Mouse (Mus musculus): ENCODE results near the gene Nectin2.

Nectin2 gene

DNA sequence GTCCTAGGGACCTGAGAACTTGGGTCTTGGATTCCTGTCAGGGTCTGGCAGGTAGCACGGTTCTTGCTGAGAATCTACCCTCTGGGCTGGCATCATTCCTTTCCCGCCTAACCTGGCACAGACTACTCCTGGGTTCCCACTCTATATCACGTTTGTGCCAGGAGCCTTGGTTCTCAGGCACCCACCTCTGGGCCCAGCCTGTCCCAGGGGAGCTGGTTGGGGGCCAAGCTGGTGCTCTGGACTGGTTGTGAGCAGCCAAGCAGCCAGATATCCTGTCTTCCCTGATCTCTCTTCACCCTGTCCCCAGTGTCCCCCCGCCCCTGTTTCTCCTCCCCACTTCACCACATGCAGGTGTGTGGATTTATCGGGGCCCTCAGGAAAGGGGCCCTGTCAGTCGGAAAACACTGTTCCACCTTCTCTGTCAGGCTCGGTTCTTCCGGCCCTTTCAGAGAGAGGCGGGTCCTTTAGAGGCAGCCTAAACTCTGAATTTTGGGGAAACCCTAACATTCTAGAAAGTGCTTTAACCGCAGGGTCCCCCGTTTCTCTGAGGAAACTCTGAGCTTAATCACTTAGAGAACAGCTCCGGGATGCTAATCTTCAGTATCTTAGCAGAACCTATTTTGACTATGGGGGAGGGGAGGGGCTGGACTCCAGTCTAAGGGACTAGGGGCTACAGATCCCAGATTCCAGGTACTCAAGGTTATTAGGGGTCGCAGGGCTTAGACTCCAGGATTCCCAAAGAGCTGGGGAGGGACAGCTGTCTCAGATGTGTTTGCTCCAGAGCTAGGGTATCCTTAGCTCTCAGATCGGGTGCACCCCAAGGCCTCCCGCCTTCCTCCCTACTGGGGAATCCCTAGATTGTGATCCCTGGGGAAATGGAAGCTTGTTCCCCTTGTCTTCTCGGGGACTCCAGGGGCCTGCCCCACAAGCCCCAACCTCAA lies 19.4 kb upstream of the Nectin2 start:
- DNase-seq (ENCODE audit: extremely low read depth, low read depth, low spot score): no peak

- no peak for DNase-seq (ENCODE audit: extremely low read depth, low read depth, low spot score)
These were observed 18.7 kb upstream of the Nectin2 start for GRCm38 (mm10) chr7:19769001-19769400.

DNA sequence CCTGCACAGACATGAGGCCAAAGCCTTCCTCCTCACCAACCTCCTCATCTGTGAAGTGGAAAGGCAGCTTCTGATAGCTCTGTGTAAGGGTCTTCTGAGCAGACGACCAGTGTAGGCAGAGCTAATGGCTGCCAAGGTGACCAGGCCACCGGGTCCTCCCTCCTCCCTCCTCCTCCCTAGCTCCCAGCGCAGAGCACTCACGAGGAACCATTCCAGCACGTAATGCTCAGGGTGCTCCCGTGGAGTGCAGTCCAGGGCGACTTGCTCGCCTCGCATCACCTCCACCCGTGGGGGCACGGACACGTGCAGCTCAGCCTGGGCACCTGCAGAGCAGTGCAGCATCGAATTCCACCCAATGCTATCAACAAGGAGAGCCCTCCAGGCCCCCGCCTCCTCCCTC lies 18.0 kb upstream of the Nectin2 start:
- DNase-seq (ENCODE audit: extremely low read depth, low read depth, low spot score): no peak

GRCm38 (mm10) chr7:19764581-19764980 lies 14.3 kb upstream of the Nectin2 start:
- no peak for DNase-seq (ENCODE audit: extremely low read depth, low read depth, low spot score)

DNA sequence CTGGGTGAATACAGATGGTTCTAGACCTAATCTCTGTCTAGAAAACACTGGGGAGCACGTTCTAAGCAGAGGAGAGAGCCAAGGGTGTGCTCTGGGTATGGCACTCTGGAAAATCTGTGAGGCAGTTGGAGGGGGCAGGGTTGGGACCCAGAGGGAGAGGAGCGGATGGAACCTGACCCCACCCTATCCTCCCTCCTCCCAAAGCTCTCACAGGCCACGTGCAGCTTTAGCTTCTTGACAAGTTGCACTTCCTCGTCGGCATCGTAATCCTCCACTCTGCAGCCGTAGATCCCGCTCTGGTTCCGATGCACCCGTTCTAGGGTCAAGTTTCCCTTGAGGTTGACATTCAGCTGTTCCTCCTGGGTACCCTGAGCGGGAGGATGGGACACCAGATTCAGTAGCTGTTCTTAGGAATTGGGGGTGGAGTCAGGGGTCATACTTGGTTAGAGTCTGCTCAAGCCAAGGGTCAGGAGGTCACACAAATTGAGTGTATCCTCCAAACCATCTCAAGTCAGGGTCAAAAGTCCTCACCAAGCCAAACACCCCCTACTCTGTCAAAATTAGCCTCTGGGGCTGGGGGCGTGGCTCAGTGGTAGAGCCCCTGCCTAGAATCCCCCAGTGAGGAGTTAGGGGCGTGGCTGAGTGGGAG lies 13.7 kb upstream of the Nectin2 start:
- DNase-seq (ENCODE audit: extremely low read depth, low read depth, low spot score): no peak

DNA sequence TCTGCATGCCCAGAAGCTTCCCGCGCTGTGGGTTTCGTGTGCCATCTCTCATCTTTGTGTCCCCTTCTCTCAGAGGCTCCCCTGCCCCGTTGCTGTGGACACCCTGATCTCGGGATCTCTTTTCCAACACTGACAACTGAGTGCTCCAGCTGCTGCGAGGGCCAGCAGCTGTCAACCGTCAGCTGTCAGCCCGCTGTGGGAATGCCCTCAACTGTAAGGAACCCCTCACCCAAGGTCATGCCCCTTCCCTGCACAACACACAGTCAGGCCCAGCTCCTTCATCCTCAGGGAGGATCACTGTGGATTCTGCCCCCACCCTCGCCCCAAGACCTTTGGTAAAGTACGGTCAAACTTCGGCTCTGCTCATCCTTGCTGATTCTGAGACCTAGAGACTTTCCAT lies 12.0 kb upstream of the Nectin2 start:
- DNase-seq (ENCODE audit: extremely low read depth, low read depth, low spot score): no peak

DNA sequence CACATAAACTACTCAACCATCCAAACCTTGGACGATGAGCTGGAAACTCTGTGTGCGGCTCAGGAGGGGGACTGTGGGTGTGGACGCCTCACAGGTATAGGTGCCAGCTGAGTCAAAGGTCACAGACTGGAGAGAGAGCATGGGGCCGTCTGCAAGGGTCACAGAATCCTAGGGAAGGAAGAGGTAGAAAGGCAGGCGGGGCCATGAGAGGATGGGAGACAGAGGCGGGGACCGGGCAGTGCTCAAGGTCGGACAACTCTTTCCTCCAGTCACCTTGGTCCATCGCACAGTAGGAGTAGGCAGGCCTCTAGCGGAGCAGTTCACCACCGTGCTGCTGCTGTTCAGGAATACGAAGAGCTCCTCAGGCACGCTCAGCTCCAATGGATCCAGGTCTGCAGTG lies 9.7 kb upstream of the Nectin2 start:
- DNase-seq (ENCODE audit: extremely low read depth, low read depth, low spot score): no peak

DNA sequence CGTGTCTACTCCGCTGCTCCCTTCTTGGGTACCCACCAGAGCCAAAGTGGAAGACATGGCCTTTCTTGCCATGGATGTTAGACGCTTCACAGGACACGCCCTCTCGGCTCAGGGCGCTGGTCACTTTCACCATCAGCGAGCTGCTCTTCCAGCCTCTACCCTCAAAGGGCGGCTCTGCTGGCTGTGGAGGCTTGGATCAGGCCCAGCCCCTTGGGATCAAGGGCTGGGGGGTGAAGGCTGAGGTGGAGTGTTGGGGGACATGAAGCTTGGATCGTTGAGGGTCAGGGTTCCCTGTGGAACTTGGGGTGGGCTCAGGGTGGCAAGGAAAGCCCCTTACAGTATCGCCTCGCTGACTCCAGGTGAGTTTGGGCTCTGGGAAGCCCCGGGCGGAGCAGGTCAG lies 8.3 kb upstream of the Nectin2 start:
- no peak for DNase-seq (ENCODE audit: extremely low read depth, low read depth, low spot score)

DNA sequence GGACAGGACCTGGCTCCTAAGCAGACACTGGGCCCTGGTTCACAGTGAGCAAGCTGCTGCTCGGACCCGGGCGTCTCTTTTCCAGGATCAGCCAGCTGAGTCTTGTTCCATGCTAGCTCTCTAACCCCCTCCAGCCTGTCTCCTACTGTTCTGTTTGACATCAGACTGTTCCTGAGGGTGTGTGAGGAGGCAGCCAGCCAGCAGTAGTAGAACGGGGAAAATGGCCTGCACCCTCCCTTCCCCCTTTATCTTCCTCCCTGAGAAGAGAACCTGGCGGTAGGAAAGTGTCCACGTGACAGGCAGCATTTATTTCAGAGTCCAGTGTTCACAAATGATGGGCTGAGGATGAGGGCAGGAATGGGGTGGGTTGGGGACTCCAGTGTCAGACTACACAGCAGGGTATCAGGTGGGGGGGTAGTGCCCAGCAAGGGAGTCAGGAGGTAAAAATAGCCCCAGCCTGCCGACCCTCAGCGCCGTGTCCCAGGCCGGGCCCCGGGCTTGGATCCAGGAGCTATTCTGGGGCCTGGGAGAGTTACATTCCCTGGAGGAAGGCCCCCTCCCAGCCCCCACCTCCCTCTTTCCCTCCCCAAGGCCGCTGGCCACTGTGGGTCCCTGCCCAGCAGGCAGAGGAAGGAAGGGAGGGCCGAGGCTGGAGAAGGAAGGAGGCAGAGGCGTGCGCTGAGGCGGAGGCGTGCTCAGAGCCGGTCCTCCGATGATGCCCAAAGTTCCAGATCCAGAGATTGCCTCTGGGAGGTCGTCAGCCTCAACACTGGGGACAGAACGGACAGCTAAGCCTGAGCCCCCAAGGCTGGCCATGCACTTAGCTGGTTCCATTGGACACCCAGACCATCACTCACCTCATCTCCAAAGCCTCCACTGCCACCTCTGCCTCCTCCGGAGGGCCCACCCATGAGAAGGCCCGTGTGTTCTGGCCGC lies 5.8 kb upstream of the Nectin2 start:
- no peak for DNase-seq (ENCODE audit: extremely low read depth, low read depth, low spot score)

DNA sequence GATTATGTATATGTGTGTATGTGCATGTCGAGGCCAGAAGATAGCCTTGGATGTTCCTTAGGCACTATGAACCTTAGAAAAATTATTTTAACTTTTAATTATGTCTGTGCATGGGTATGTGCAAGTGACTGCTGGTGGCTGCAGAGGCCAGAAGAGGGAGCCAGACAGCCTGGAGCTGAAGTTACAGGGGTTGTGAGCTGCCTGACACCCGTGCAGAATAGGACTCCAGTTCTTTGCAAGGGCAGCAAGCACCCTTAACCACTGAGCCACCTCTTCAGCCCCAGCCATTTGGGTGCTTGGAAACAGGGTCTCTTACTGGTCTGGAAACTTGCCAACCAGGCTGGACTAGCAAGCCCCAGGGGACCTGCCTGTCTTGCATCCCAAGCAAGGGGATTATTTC lies 4.7 kb upstream of the Nectin2 start:
- DNase-seq (ENCODE audit: extremely low read depth, low read depth, low spot score): no peak

DNA sequence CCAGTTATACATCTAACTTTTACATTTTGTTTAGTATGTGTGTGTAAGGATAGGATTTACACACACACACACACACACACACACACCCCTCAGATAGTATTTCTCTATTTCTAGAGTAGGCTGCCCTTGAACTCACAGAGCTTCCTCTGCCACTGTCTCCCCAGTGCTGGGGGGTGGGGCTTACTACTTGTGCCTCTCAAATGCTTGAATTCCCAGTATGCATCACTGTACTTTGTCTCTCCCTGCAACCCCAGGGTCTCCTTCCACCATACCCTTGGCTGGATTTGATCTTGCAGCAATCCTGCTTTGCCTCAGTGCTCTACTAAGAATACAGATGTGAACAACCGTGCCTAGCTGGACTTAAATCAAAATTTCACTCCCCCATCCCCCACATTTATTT lies 3.8 kb upstream of the Nectin2 start:
- DNase-seq (ENCODE audit: extremely low read depth, low read depth, low spot score): no peak

GRCm38 (mm10) chr7:19753587-19753986 lies 3.3 kb upstream of the Nectin2 start:
- no peak for DNase-seq (ENCODE audit: extremely low read depth, low read depth, low spot score)

GRCm38 (mm10) chr7:19752652-19753051 lies 2.4 kb upstream of the Nectin2 start:
- no peak for DNase-seq (ENCODE audit: extremely low read depth, low read depth, low spot score)

DNA sequence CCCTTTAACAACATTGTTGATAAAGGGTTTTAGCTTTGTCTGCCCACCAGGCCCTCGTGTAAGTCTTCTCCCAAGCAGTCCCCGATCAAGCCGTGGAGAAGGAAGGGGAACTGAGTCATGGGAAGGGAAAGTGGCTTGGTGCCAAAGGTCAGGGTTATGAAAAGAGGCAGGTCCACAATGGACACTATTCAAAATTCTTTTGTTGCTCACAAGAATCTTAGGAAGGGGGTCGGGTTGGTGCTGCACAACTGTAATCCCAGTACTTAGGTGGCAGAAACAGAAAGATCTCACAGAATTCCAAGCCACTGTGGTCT lies 744 bp upstream of the Nectin2 start:
- DNase-seq (ENCODE audit: extremely low read depth, low read depth, low spot score): no peak

- peak; percentile 81 for DNase-seq (ENCODE audit: extremely low read depth, low read depth, low spot score)
These were observed 680 bp downstream of the Nectin2 start for GRCm38 (mm10) chr7:19749389-19750216.

DNA sequence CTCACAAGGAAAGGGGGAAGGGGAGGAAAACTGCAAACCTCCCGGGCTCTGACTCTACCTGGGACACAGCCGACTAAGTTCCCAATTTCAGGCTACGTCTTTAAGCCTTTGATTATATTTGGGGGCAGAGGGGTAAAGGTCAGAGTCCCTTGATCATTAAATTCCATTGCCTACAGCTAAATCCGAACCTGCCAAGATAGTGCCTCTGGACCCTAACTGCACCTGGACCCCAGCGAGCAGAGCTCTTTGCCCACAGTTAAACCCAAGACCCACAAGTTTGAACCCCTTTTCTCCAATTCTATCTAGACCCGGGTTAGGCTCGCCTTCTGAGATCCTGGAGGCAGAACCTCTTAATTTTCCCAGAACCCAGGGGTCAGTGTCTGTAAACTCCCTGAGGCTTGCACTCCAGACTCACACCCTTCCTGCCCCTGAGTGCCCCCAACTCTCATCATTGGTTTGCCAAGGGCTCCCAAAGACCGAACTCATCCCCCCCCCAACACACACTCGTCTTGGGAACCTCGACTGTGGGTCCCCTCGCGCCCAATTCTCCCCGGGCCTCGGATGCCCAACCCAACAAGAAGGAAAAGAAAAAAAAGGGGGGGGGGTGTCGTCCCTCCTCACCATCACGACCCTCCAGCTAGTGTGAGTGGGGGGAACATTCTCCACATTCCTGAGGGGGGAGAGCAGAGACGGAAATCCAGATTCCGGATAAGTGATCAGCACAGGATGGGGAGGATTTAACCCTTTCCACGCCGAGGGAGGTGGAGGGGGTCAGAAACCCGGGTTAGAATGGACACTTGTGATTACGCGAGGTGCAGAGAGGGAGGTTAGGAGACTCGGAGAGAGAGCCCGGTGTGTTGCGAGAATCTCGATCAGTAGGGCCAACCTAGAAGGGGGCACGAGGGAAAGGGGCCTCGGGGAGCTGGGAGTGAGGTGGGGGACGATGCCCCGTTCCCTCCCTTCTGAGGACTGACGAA lies 1.8 kb downstream of the Nectin2 start:
- no peak for DNase-seq (ENCODE audit: extremely low read depth, low read depth, low spot score)

DNA sequence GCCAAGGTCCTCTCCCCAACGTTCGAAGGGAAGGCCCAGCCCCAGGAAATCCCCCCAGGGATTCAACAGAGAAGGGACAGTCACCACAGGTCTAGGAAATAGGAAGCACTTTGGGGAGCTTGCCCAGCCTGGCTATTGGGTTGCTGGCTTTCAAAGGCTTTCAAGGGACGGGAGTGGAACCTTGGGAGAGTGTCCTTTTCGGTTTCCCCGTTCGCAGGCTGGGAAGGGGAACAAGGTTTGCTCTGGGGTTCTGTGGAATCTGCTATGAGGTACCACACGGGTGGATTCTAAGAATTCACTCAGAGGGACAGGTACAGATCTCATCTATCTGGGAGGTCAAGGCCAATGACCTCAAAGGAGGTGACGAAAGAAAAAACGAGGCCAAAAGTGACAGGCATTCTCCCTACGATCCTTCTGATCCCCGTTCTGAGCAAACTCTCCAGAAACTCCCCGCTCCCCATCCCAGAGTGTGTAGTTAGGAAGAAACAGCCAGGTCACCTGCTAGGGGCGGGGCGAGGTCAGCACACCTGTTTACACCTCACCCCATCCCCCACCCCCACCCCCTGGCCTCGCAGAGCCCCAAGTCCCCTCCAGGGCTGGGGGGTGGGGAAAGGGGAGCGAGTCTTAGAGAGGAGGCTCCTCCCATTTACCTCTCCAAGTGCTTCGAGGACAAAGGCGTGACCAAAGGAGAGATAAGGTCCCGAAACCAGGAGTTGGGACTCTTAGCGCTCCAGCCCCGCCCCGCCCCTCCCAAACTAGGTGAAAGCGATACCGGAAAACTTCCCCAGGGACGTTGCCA lies 2.7 kb downstream of the Nectin2 start:
- no peak for DNase-seq (ENCODE audit: extremely low read depth, low read depth, low spot score)

DNA sequence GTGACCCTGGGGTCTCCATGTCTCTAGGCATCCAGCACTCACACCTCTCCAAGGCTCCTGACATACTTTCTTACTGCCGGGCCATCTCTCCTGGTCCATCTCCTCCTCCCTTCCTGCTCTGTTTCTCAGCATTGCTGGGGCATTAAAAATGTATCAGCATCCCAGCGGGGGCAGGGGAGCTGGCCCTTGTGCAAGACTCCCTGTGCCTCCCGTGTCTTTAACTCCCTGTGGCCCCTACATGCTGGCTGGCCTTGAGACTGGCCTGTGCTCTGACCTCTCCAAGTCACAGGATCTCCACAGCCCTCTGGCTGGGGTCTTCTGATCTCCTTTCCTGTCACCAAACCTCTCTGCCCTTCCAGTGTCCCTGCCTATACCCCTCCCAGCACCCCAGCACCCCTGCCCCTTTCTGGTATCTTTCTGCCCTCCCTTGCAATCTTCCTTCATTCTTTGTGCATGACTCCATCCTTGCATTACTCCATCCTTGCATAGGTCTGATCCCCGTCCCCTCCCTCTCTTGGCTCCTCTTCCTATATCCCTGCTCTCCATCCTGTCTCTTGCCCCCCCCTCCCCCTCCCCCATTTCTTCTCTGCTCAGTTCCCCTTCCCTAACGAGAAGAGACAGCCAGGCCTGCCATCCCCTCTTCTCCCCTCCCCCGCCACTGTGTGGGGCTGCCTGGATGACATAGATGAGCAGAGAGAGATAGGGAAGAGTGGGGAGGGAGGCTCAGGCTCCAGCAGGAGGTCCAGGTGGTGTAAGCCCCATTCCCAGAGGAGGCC lies 3.7 kb downstream of the Nectin2 start:
- DNase-seq (ENCODE audit: extremely low read depth, low read depth, low spot score): no peak
